Mouse (Mus musculus) hindbrain, embryonic 11.5 days (tissue): Measurements from ENCODE around the gene Tbl1x. TPM values are rescaled to one million over a fixed set of nuclear protein-coding genes. Genes with fewer than 3 reads are reported as not detected.

Experiments
- ATAC-seq: fragments of 200-750 bp; cut with Nextera tagmentation; 2 replicates; pipeline ENCODE4 v1.8.0; 2017; ENCODE audit warnings: mild to moderate bottlenecking, moderate TSS enrichment, moderate library complexity; ENCODE audit not compliant: low FRiP score
- DNase-seq: peaks from one replicate; pipeline ENCODE4 v3.0.0-alpha.2; 2015; ENCODE audit warnings: low spot score
- H3K27ac ChIP-seq: fragments of 300-500 bp; sonication (generic); 2 replicates; pipeline ENCODE4 v1.5.1; 2014; ENCODE audit warnings: mild to moderate bottlenecking, low read depth, low read length
- H3K27me3 ChIP-seq: fragments of 300-500 bp; sonication (generic); 2 replicates; pipeline ENCODE4 v1.6.1; 2014; ENCODE audit warnings: mild to moderate bottlenecking, low read length, moderate library complexity, mixed read lengths; ENCODE audit not compliant: control insufficient read depth, insufficient read depth
- H3K36me3 ChIP-seq: fragments of 300-500 bp; sonication (generic); 2 replicates; pipeline ENCODE4 v1.6.1; 2014; ENCODE audit warnings: mild to moderate bottlenecking, low read length, moderate library complexity, mixed read lengths; ENCODE audit not compliant: control insufficient read depth, insufficient read depth
- H3K4me1 ChIP-seq: fragments of 300-500 bp; sonication (generic); replicated peaks from 2 replicates; pipeline ENCODE4 v1.6.1; 2014; ENCODE audit warnings: low read length, mixed read lengths; ENCODE audit not compliant: control insufficient read depth, insufficient read depth
- H3K4me2 ChIP-seq: fragments of 300-500 bp; sonication (generic); replicated peaks from 2 replicates; pipeline ENCODE4 v1.6.1; 2014; ENCODE audit warnings: mild to moderate bottlenecking, low read depth, low read length
- H3K4me3 ChIP-seq: fragments of 300-500 bp; sonication (generic); 2 replicates; pipeline ENCODE4 v1.5.1; 2014; ENCODE audit warnings: low read depth, low read length
- H3K9ac ChIP-seq: fragments of 300-500 bp; sonication (generic); 2 replicates; pipeline ENCODE4 v1.6.1; 2014; ENCODE audit warnings: low read depth, low read length
- H3K9me3 ChIP-seq: fragments of 300-500 bp; sonication (generic); 2 replicates; pipeline ENCODE4 v1.6.1; 2016; ENCODE audit warnings: low read length; ENCODE audit not compliant: control insufficient read depth
- WGBS: fragments of 180-500 bp; shearing (Covaris S2); extraction: QIAGEN DNeasy Blood & Tissue Kit; methylation state at CpG from one replicate; pipeline ENCODE4 v1.1.7; 2014; 5-methylcytosine and 5-hydroxymethylcytosine counted together
- polyA plus RNA-seq: library from polyadenylated mRNA; unstranded; fragments of >200 nt; fragmentation: Nextera tagmentation; extraction: Ambion mirVana; gene quantifications from 2 replicates; pipeline ENCODE4 v1.2.1, GENCODE M21; 2014

Tbl1x gene
- polyA plus RNA-seq, 1 experiment from 2014 or later, result 73.0 TPM

DNA sequence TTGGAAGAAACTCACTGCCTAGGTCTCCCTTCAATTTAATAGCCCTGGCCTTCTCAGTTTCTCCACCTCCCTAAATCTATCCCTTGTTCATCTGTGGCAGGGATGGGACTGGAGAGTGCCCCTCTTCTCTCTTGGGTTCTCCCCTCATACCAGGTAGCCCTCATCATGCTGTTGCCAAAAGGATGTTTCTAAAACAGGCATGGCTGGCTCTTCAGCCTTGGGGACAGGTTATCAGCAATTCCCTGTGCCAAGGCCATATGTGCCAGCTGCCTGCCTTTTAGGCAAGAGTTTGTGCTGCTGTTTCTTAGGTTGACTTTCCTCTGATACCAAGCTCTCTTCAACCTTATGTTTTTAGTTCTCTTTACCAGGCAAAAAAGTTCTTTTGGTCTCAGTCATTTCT, 39.6 kb downstream of the Tbl1x start:
- Histone ChIP-seq H3K4me3 (no peak overlapping the region), H3K36me3 (no peaks in the 10 kb centered on the region), H3K27me3 (no peaks in the 10 kb centered on the region), H3K4me2 (no peak overlapping the region), H3K4me1 (no peaks in the 10 kb centered on the region), H3K27ac (no peak overlapping the region), H3K9me3 (no peaks in the 10 kb centered on the region), H3K9ac (no peak overlapping the region)
- DNase-seq (no peak), ATAC-seq (no peak)

DNA sequence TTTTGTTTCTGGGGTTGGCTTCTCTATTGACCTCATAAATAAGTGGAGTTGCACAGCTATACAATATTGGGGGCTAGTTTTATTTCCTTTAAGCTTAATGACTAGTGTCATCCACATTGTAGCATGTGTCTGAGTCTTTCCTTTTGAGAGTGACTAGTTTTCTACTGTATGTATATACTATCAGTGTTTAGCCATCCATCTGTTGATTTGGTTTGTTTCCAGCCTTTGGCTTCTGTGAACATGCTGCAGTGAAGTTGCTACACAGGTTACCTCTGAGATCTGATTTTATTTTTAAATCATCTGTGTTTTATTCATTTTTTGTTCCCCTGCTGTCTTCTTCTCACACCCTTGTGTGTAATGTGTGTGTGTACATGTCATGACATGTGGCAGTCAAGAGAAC, 40.5 kb downstream of the Tbl1x start:
- H3K4me3 ChIP-seq, result no peak overlapping the region
- DNase-seq (no peak), ATAC-seq (no peak)
- H3K36me3 ChIP-seq, result no peaks in the 10 kb centered on the region
- H3K27me3 ChIP-seq, result no peaks in the 10 kb centered on the region
- no peaks in the 10 kb centered on the region for H3K4me1 ChIP-seq
- H3K4me2 ChIP-seq, result no peak overlapping the region
- H3K27ac ChIP-seq, result no peak overlapping the region
- H3K9ac ChIP-seq, result no peak overlapping the region
- no peaks in the 10 kb centered on the region for H3K9me3 ChIP-seq

DNA sequence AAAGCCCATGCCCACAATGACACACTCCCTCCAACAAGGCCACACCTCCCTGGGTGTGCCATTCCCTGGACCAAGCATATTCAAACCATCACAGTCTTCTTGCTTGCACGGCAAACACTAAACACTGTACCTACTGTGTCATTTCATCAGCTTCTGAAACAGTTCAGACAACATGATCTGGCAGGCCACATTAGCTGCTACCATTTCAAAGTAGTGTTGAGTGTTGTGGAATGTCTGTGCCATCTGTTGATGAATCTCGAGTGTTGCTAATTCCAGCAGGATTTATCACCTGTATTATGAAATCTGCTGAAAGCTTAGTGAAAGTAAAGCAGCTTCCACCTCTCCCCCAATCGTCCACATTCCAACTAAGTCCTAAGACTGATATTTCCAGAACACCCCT, 41.3 kb downstream of the Tbl1x start:
- Histone ChIP-seq H3K27me3 (no peaks in the 10 kb centered on the region), H3K9ac (no peak overlapping the region), H3K4me3 (no peak overlapping the region), H3K27ac (no peak overlapping the region), H3K4me2 (no peak overlapping the region), H3K4me1 (no peaks in the 10 kb centered on the region), H3K36me3 (no peaks in the 10 kb centered on the region), H3K9me3 (no peaks in the 10 kb centered on the region)
- DNase-seq, result no peak
- 81% methylated on average over 3 of the region's 3 CpGs for WGBS
- ATAC-seq, result no peak

DNA sequence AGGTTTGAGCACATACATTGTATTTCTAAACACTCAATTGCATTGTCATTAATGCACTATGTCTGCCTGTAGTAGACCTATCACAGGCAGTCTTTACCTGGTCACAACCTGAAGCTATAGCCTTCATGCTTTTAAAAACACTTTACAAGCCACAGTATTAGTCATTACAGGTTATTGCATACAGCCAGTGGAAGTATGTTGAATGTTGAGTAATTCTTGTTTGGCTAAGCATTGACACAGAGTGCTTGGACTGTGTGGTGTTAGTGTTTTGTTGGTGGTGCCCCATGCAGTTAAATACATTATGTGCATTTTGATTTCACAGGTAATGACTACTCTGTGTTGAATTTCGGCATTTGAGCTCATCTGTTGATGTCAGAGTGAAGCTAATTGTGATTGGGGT, 45.2 kb downstream of the Tbl1x start:
- WGBS, result 73% methylated on average over 1 of the region's 1 CpGs
- Histone ChIP-seq H3K27me3 (no peaks in the 10 kb centered on the region), H3K4me3 (no peak overlapping the region), H3K4me1 (no peaks in the 10 kb centered on the region), H3K4me2 (no peak overlapping the region), H3K27ac (no peak overlapping the region), H3K9me3 (no peaks in the 10 kb centered on the region), H3K36me3 (no peaks in the 10 kb centered on the region), H3K9ac (no peak overlapping the region)
- ATAC-seq, result no peak
- no peak for DNase-seq

DNA sequence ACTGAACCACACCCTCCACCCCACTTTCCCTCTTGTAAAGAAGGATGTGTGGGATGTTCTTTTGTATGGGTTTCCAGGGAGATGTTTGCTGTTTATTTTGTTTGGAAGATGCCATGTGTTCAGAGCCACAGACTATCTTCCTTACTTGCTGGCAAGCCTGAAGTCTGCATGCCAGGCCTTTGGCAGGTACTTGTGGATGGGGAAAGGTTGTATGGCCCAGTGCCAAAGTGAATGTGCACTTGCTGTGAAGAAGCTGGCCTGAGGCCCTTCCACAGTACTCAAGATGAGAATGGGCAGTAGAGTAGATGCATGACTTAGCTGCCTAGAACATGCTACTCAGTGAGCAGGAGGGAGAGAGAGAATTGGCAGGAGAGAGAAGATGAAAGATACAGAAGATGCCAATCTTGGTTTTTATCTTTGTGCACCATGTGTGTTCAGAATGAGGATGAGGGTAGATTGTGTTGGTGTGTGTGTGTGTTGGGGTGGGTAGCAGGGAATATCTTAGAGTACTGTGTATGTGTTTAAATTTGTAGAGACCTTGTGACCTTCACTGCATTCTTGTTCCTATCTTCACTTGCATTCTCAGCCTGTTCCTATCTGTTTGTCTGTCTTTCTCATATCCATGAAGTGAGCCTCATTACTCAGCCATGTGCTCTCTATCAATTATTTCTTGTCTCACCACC, 48.5 kb downstream of the Tbl1x start:
- ATAC-seq, result no peak
- no peaks in the 10 kb centered on the region for H3K27me3 ChIP-seq

DNA sequence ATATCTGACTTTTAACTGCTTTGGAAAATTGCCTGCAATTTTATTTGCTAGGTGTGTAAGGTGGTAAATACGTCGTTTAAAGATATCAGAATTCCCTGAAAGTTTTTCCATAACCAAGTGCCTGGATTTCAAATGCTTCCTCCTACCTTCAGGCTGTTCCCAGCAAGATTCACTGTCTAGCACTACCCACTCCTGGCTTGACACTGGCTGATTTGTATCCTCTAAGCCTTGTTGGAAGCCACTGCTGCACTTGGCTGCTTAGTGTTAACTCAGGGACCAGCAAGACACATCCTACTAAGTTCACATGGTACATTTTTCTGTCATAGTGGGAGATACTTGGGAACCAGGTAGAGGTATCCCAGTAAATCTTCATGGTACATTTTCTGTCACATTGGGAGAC, 52.8 kb downstream of the Tbl1x start:
- ATAC-seq, result no peak
- H3K27me3 ChIP-seq, result no peaks in the 10 kb centered on the region
- H3K9ac ChIP-seq, result no peak overlapping the region
- no peak overlapping the region for H3K4me3 ChIP-seq
- H3K4me1 ChIP-seq, result no peaks in the 10 kb centered on the region
- H3K4me2 ChIP-seq, result no peak overlapping the region
- no peak for DNase-seq
- H3K27ac ChIP-seq, result no peak overlapping the region
- WGBS, result 91% methylated on average over 2 of the region's 2 CpGs
- no peaks in the 10 kb centered on the region for H3K9me3 ChIP-seq
- no peaks in the 10 kb centered on the region for H3K36me3 ChIP-seq

More for the DNA sequence above, 48.5 kb downstream of the Tbl1x start:
- Histone ChIP-seq H3K27ac (no peak overlapping the region), H3K4me2 (no peak overlapping the region), H3K9me3 (no peaks in the 10 kb centered on the region), H3K36me3 (no peaks in the 10 kb centered on the region), H3K9ac (no peak overlapping the region), H3K4me1 (no peaks in the 10 kb centered on the region), H3K4me3 (no peak overlapping the region)
- no peak for DNase-seq

DNA sequence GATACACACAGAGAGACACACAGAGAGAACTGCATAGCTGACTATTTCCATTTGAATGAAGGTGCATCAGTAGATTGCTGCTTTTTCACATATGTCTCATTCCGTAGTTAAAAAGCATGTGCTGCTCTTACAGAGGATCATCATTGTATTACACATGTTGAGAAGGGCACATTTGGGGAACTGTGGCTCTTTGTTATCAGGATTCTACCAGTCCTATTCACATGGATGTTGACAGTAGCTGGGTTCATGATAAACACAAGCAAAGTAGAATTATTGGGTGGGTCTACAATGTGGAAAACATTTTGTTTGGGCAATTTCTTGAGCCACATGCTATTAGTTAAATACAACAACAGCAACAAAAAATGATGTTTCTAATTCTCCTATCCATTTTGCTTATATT, 55.9 kb downstream of the Tbl1x start:
- ATAC-seq (no peak), DNase-seq (no peak)
- Histone ChIP-seq H3K9me3 (no peaks in the 10 kb centered on the region), H3K36me3 (no peaks in the 10 kb centered on the region), H3K9ac (no peak overlapping the region), H3K27ac (no peak overlapping the region), H3K4me1 (no peaks in the 10 kb centered on the region), H3K27me3 (no peaks in the 10 kb centered on the region), H3K4me3 (no peak overlapping the region), H3K4me2 (no peak overlapping the region)
- 87% methylated on average over 1 of the region's 1 CpGs for WGBS

DNA sequence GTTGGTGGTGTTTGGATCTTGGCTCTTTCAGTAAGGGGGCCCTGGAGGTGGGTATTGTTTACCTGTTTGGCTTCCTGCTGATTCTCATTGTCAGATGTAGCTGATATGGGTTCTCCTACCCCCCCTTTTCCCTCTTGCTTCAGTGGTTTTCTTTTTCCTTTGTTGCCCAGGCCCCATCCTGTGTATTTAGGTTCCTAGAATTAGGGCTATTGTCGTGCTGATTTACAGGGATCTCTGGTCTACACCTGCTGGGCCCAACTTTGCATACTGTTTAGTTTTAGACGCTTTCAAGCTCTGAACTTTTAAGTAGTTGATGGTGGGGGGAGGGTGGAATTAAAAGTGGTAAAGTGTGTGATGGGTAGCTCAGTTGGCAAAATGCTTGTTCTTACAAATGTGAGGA, 57.2 kb downstream of the Tbl1x start:
- WGBS, result 21% methylated on average over 2 of the region's 2 CpGs
- ATAC-seq, result no peak

DNA sequence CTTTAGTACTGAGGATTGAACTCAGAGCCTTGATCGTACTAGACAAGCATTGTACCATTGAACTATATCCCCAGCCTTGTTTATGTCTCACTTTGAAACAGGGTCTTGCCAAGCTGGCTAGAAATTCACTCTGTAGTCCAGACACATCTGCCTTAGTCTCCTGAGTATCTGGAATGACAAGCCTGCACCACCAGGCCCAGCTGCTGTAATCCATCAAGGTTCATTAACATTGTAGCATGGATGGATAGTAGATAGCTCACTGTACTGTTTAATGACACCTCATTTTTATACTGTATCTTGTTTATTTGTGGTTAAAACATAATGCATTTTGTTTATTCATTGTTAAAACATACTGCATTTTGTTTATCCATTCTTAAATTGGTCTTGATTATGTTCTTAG, 62.9 kb downstream of the Tbl1x start:
- DNase-seq (no peak), ATAC-seq (no peak)
- Histone ChIP-seq H3K9me3 (no peaks in the 10 kb centered on the region), H3K36me3 (no peaks in the 10 kb centered on the region), H3K4me2 (no peak overlapping the region), H3K4me1 (no peaks in the 10 kb centered on the region), H3K4me3 (no peak overlapping the region), H3K27ac (no peak overlapping the region), H3K27me3 (no peaks in the 10 kb centered on the region), H3K9ac (no peak overlapping the region)
- 92% methylated on average over 1 of the region's 1 CpGs for WGBS

More for the DNA sequence above, 57.2 kb downstream of the Tbl1x start:
- no peak overlapping the region for H3K9ac ChIP-seq
- H3K27me3 ChIP-seq, result no peaks in the 10 kb centered on the region
- no peak for DNase-seq
- H3K4me1 ChIP-seq, result no peaks in the 10 kb centered on the region
- H3K4me2 ChIP-seq, result no peak overlapping the region
- no peak overlapping the region for H3K27ac ChIP-seq
- no peak overlapping the region for H3K4me3 ChIP-seq
- no peaks in the 10 kb centered on the region for H3K9me3 ChIP-seq
- H3K36me3 ChIP-seq, result no peaks in the 10 kb centered on the region
